Mouse (Mus musculus) kidney, adult 2 months (tissue): ENCODE data around the gene Lax1. TPM values are rescaled to one million over a fixed set of nuclear protein-coding genes. Genes with fewer than 3 reads are reported as not detected.
A peak's percentile ranks its signal among the peaks of the same experiment; 100 is the strongest.

Experiments used
- DNase-seq: peaks from one replicate; pipeline ENCODE4 v3.0.0; 2021
- H3K27ac ChIP-seq: fragments of 200-500 bp; 2 replicates; pipeline ENCODE4 v1.5.1; 2012; ENCODE audit warnings: low read depth, low read length, control low read depth, inconsistent platforms; ENCODE audit not compliant: insufficient read depth
- H3K27me3 ChIP-seq: fragments of 200-500 bp; replicated peaks from 2 replicates; pipeline ENCODE4 v1.6.1; 2012; ENCODE audit warnings: mild to moderate bottlenecking, moderate library complexity, low read length, inconsistent platforms; ENCODE audit not compliant: control insufficient read depth, insufficient read depth
- H3K36me3 ChIP-seq: fragments of 200-500 bp; 2 replicates; pipeline ENCODE4 v1.6.1; 2012; ENCODE audit warnings: mild to moderate bottlenecking, moderate library complexity, low read length, inconsistent platforms; ENCODE audit not compliant: control insufficient read depth, insufficient read depth
- H3K4me1 ChIP-seq: fragments of 200-500 bp; 2 replicates; pipeline ENCODE4 v1.6.1; 2011; ENCODE audit warnings: low read length; ENCODE audit not compliant: control insufficient read depth, insufficient read depth
- H3K4me3 ChIP-seq: fragments of 200-500 bp; 2 replicates; pipeline ENCODE4 v1.5.1; 2011; ENCODE audit warnings: mild to moderate bottlenecking, low read depth, low read length, control low read depth; ENCODE audit not compliant: insufficient read depth
- CTCF ChIP-seq: fragments of 200-500 bp; conservative IDR thresholded peaks from 2 replicates; pipeline ENCODE4 v1.5.1; 2011; ENCODE audit warnings: low read depth, mild to moderate bottlenecking, control low read depth, low read length, moderate library complexity, mixed read lengths; ENCODE audit not compliant: insufficient read depth, insufficient read length
- POLR2A ChIP-seq: fragments of 200-500 bp; IDR thresholded peaks from one replicate; pipeline ENCODE4 v1.6.1; 2011; ENCODE audit warnings: low read depth, low read length, control low read depth
- WGBS: fragments of 180-500 bp; shearing (Covaris S2); methylation state at CpG from one replicate; pipeline ENCODE4 v1.1.7; 2018; 5-methylcytosine and 5-hydroxymethylcytosine counted together
- polyA plus RNA-seq: library from polyadenylated mRNA; depleted of rRNA; stranded (reverse); fragments of >200 nt; gene quantifications from 2 replicates; pipeline ENCODE4 v1.2.3, GENCODE M21; 2012

Gene Lax1
- polyA plus RNA-seq, 1 experiment, result 1.8 TPM

- Histone ChIP-seq H3K36me3 (no peaks in the 10 kb centered on the region), H3K27ac (no peak overlapping the region), H3K27me3 (no peaks in the 10 kb centered on the region), H3K4me1 (no peaks in the 10 kb centered on the region), H3K4me3 (no peak overlapping the region)
- no peak for TF ChIP-seq POLR2A
- TF ChIP-seq CTCF, result peak; percentile 74
- peak; percentile 48 for DNase-seq
- 28% methylated on average over 7 of the region's 7 CpGs for WGBS
Measured at GRCm38 (mm10) chr1:133716464-133716863, 26.6 kb upstream of the Lax1 start.

DNA sequence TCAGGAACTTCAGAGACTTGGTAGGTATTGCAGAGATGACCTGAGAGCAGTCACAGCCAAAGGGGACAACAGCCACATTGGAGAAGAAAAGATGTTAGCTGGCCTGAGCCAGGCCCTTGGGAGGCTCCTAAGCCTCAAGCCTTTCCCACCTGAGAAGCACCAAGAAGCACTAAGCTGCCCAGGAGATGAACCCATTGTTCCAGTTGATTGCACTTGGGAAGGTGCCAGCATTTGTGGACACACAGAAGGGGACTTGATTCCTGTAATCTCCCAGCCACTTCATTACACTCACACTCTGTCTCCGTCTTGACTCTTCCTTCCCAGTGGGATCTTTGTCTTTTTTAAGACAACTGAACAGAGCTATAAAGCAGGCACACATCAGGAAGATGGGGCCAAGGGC, 25.3 kb upstream of the Lax1 start:
- TF ChIP-seq POLR2A, result no peak
- no peak for TF ChIP-seq CTCF
- H3K27me3 ChIP-seq, result no peaks in the 10 kb centered on the region
- DNase-seq, result peak; percentile 55
- no peaks in the 10 kb centered on the region for H3K36me3 ChIP-seq
- H3K27ac ChIP-seq, result no peak overlapping the region
- no peak overlapping the region for H3K4me3 ChIP-seq
- 54% methylated on average over 1 of the region's 1 CpGs for WGBS
- peaks cover 3% of the 10 kb centered on the region; the same call in 1 of the 2 replicates for H3K4me1 ChIP-seq

DNA sequence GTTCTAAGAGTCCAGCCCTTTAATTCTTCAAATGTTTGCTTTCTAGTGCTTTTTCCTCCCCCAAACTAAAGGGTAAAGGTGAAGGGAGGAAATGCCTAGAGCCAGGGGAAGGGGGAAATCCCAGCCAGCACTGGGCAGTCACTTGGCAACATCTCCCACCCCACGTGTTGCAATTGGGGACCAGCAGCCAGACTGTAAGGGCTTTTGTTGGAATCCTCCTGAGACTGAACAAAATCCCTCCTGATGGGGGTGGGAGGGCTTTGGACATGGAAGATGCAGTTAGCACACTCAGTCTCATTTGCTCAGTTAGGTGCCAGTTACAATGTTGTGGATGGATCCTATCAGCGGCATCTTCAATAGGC, 23.1 kb upstream of the Lax1 start:
- no peak for TF ChIP-seq POLR2A
- no peak for TF ChIP-seq CTCF
- no peaks in the 10 kb centered on the region for H3K36me3 ChIP-seq
- H3K4me1 ChIP-seq, result peaks cover 3% of the 10 kb centered on the region; the same call in 1 of the 2 replicates
- WGBS, result 47% methylated on average over 2 of the region's 2 CpGs
- DNase-seq, result no peak
- no peak overlapping the region for H3K4me3 ChIP-seq
- H3K27ac ChIP-seq, result no peak overlapping the region
- no peaks in the 10 kb centered on the region for H3K27me3 ChIP-seq

DNA sequence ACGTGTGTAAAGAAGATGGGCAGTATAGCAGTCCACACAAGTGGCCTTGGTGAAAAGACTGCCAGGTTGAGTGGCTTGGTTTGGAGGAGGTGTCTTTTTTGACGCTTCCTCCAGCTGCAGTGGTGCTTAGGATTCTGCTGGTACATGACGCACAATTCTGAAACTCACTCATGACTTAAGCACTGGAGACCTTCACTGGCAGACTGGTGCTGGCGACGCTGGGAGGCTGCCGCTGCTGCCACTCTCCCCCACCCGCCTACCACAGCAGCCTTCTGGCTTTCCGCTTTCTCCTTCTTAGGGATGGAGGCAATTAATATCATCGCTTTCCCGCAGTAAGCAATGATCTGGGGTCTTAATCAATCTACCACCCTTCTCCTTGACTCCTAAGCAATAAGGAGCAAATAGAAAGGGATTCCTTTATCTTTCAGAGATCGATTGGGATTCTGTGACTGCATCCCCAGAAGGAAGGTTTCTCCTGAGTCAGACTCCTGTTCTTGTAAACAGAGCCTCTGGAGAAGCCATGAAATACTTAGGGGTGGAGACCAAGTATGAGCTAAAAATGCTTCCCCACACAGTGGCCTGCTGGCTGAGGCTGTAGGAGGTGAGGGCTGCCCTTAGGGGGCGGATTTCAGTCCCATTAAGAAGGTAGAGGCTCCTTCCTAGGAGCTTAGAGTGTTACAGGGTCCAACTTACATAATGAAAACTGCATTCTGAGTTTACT, 22.5 kb upstream of the Lax1 start:
- 79% methylated on average over 12 of the region's 12 CpGs for WGBS
- no peak for DNase-seq
- H3K27me3 ChIP-seq, result no peaks in the 10 kb centered on the region

DNA sequence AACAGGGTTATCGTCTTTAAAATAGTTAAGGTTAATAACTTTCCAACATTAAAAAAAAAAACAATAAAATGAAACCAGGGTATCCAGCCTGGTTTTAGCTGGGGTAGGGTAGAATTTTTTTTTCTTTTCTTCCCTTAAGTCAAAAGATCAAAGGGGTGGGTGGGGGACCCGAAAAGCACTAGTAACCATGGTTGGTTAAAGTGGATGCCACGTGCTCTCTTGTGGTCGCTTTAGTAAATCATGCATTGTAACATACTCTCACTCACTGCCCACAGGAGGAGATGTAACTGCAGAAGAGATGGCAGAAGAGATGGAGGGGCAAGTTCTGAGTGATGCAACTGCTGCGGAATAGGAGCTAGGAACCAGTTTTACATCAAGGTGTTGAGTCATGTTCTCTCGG, 21.5 kb upstream of the Lax1 start:
- Histone ChIP-seq H3K27me3 (no peaks in the 10 kb centered on the region), H3K27ac (no peak overlapping the region), H3K4me1 (peaks cover 3% of the 10 kb centered on the region; the same call in 1 of the 2 replicates), H3K36me3 (no peaks in the 10 kb centered on the region), H3K4me3 (no peak overlapping the region)
- WGBS, result 58% methylated on average over 6 of the region's 6 CpGs
- TF ChIP-seq CTCF (no peak), POLR2A (no peak)
- DNase-seq, result no peak

More for the DNA sequence above, 22.5 kb upstream of the Lax1 start:
- H3K27ac ChIP-seq, result no peak overlapping the region
- no peak for TF ChIP-seq POLR2A
- 0 out of 2 replicates have a peak, but pooled peaks have one; percentile 6 for TF ChIP-seq CTCF
- no peaks in the 10 kb centered on the region for H3K36me3 ChIP-seq
- H3K4me3 ChIP-seq, result no peak overlapping the region
- H3K4me1 ChIP-seq, result peaks cover 3% of the 10 kb centered on the region; the same call in 1 of the 2 replicates

DNA sequence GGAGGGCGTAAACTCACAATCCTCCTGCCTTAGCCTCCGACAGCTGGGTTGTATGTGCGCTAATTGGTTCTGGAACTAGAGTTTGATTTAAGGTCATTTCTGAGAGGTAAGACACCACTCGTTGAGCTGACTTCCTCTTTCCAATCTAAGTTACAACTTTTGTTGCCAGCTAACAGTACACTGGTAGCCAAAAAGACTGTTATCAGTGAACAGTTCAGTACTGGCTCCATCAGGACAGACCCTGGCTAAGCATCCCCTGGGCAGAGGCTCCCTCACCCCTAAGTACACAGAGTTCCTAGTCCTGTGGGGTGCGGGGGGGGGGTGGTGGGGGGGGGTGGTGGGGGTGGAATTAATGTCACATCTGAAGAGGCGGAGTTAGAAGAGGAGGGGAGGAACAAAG, 21.0 kb upstream of the Lax1 start:
- H3K4me3 ChIP-seq, result no peak overlapping the region
- H3K27ac ChIP-seq, result no peak overlapping the region
- no peaks in the 10 kb centered on the region for H3K27me3 ChIP-seq
- TF ChIP-seq POLR2A, result no peak
- no peak for TF ChIP-seq CTCF
- peaks cover 3% of the 10 kb centered on the region; the same call in 1 of the 2 replicates for H3K4me1 ChIP-seq
- DNase-seq, result no peak
- no peaks in the 10 kb centered on the region for H3K36me3 ChIP-seq
- WGBS, result 54% methylated on average over 6 of the region's 6 CpGs

GRCm38 (mm10) chr1:133709292-133709691, 19.4 kb upstream of the Lax1 start:
- no peak overlapping the region for H3K27ac ChIP-seq
- DNase-seq, result no peak
- 81% methylated on average over 3 of the region's 3 CpGs for WGBS
- no peaks in the 10 kb centered on the region for H3K36me3 ChIP-seq
- peaks cover 3% of the 10 kb centered on the region; the same call in 1 of the 2 replicates for H3K4me1 ChIP-seq
- TF ChIP-seq POLR2A (no peak), CTCF (no peak)
- no peak overlapping the region for H3K4me3 ChIP-seq
- no peaks in the 10 kb centered on the region for H3K27me3 ChIP-seq
